Mouse (Mus musculus): ENCODE measurements around the gene Mthfd2. TPM values are rescaled to one million over a fixed set of nuclear protein-coding genes. Genes with fewer than 3 reads are reported as not detected.

Gene Mthfd2
- polyA plus RNA-seq, 1 experiment: 120 TPM

GRCm38 (mm10) chr6:83351490-83352160 lies 25.9 kb upstream of the Mthfd2 start:
- TF ChIP-seq FOSL1 (IDR thresholded peaks at IDR 0.05; ENCODE audit: insufficient read depth, low read length, poor library complexity, severe bottlenecking): no peak
- no peak for TF ChIP-seq CTCF (IDR thresholded peaks at IDR 0.05; ENCODE audit: control insufficient read depth, insufficient read depth, insufficient read length)
- Histone ChIP-seq H3K79me3 (ENCODE audit: low read depth) (peaks cover 2% of the 10 kb centered on the region), H3K4me3 (ENCODE audit: insufficient read depth, poor library complexity, severe bottlenecking) (no peak overlapping the region), H3ac (ENCODE audit: control insufficient read depth, insufficient read length, low read depth) (no peak overlapping the region), H3K36me3 (ENCODE audit: control insufficient read depth, insufficient read depth) (peaks cover 27% of the 10 kb centered on the region), H3K27me3 (ENCODE audit: control insufficient read depth, insufficient read depth, insufficient read length) (no peaks in the 10 kb centered on the region), H3K79me2 (ENCODE audit: control insufficient read depth, insufficient read depth) (peaks cover 20% of the 10 kb centered on the region)

GRCm38 (mm10) chr6:83350851-83351405 lies 25.2 kb upstream of the Mthfd2 start:
- H3K4me3 ChIP-seq (ENCODE audit: insufficient read depth, poor library complexity, severe bottlenecking): no peak overlapping the region
- H3ac ChIP-seq (ENCODE audit: control insufficient read depth, insufficient read length, low read depth): no peak overlapping the region
- no peaks in the 10 kb centered on the region for H3K27me3 ChIP-seq (ENCODE audit: control insufficient read depth, insufficient read depth, insufficient read length)
- TF ChIP-seq MAX (IDR thresholded peaks at IDR 0.05) (no peak), USF1 (IDR thresholded peaks at IDR 0.05; ENCODE audit: low read depth) (no peak), MYOD1 (IDR thresholded peaks at IDR 0.05; ENCODE audit: control insufficient read depth, insufficient read length, low read depth) (no peak), CTCF (IDR thresholded peaks at IDR 0.05; ENCODE audit: control insufficient read depth, insufficient read depth, insufficient read length) (no peak), MYOG (IDR thresholded peaks at IDR 0.05; ENCODE audit: control insufficient read depth, extremely low read depth, insufficient read length) (no peak), FOSL1 (IDR thresholded peaks at IDR 0.05; ENCODE audit: insufficient read depth, low read length, poor library complexity, severe bottlenecking) (no peak), CEBPB (IDR thresholded peaks at IDR 0.05; ENCODE audit: low read depth) (no peak)
- H3K36me3 ChIP-seq (ENCODE audit: control insufficient read depth, insufficient read depth): peaks cover 27% of the 10 kb centered on the region
- peaks cover 20% of the 10 kb centered on the region for H3K79me2 ChIP-seq (ENCODE audit: control insufficient read depth, insufficient read depth)
- peaks cover 2% of the 10 kb centered on the region for H3K79me3 ChIP-seq (ENCODE audit: low read depth)

- Histone ChIP-seq H3K79me2 (ENCODE audit: control insufficient read depth, insufficient read depth) (peaks cover 20% of the 10 kb centered on the region), H3K79me3 (ENCODE audit: low read depth) (peaks cover 2% of the 10 kb centered on the region), H3K27me3 (ENCODE audit: control insufficient read depth, insufficient read depth, insufficient read length) (no peaks in the 10 kb centered on the region), H3K36me3 (ENCODE audit: control insufficient read depth, insufficient read depth) (peaks cover 20% of the 10 kb centered on the region), H3K4me3 (ENCODE audit: insufficient read depth, poor library complexity, severe bottlenecking) (peak overlapping the region; percentile 72), H3ac (ENCODE audit: control insufficient read depth, insufficient read length, low read depth) (peak overlapping the region; percentile 93)
- TF ChIP-seq USF1 (IDR thresholded peaks at IDR 0.05; ENCODE audit: low read depth): no peak
- TF ChIP-seq MAX (IDR thresholded peaks at IDR 0.05): no peak
- TF ChIP-seq CTCF (IDR thresholded peaks at IDR 0.05; ENCODE audit: control insufficient read depth, insufficient read depth, insufficient read length): no peak
- TF ChIP-seq FOSL1 (IDR thresholded peaks at IDR 0.05; ENCODE audit: insufficient read depth, low read length, poor library complexity, severe bottlenecking): no peak
- TF ChIP-seq MYOD1 (IDR thresholded peaks at IDR 0.05; ENCODE audit: control insufficient read depth, insufficient read length, low read depth): no peak
- no peak for TF ChIP-seq MYOG (IDR thresholded peaks at IDR 0.05; ENCODE audit: control insufficient read depth, extremely low read depth, insufficient read length)
- TF ChIP-seq CEBPB (IDR thresholded peaks at IDR 0.05; ENCODE audit: low read depth): no peak
Measured at GRCm38 (mm10) chr6:83350172-83350571, 24.5 kb upstream of the Mthfd2 start.

- peaks cover 17% of the 10 kb centered on the region for H3K36me3 ChIP-seq (ENCODE audit: control insufficient read depth, insufficient read depth)
- H3ac ChIP-seq (ENCODE audit: control insufficient read depth, insufficient read length, low read depth): peak overlapping the region; percentile 93
- no peaks in the 10 kb centered on the region for H3K27me3 ChIP-seq (ENCODE audit: control insufficient read depth, insufficient read depth, insufficient read length)
- peaks cover 20% of the 10 kb centered on the region for H3K79me2 ChIP-seq (ENCODE audit: control insufficient read depth, insufficient read depth)
- TF ChIP-seq CEBPB (IDR thresholded peaks at IDR 0.05; ENCODE audit: low read depth) (no peak), MYOD1 (IDR thresholded peaks at IDR 0.05; ENCODE audit: control insufficient read depth, insufficient read length, low read depth) (no peak), CTCF (IDR thresholded peaks at IDR 0.05; ENCODE audit: control insufficient read depth, insufficient read depth, insufficient read length) (peak; percentile 100), FOSL1 (IDR thresholded peaks at IDR 0.05; ENCODE audit: insufficient read depth, low read length, poor library complexity, severe bottlenecking) (no peak), USF1 (IDR thresholded peaks at IDR 0.05; ENCODE audit: low read depth) (no peak), MYOG (IDR thresholded peaks at IDR 0.05; ENCODE audit: control insufficient read depth, extremely low read depth, insufficient read length) (no peak), MAX (IDR thresholded peaks at IDR 0.05) (peak; percentile 77)
- H3K4me3 ChIP-seq (ENCODE audit: insufficient read depth, poor library complexity, severe bottlenecking): peak overlapping the region; percentile 72
- peaks cover 2% of the 10 kb centered on the region for H3K79me3 ChIP-seq (ENCODE audit: low read depth)
Measured at GRCm38 (mm10) chr6:83349274-83349958, 23.7 kb upstream of the Mthfd2 start.

GRCm38 (mm10) chr6:83348873-83349272 lies 23.2 kb upstream of the Mthfd2 start, which contains the start of gene Bola3:
Gene Bola3 (plus strand): TSS chr6:83349147.
- peaks cover 15% of the 10 kb centered on the region for H3K36me3 ChIP-seq (ENCODE audit: control insufficient read depth, insufficient read depth)
- H3K4me3 ChIP-seq (ENCODE audit: insufficient read depth, poor library complexity, severe bottlenecking): peak within 1 kb of the TSS; percentile 72
- H3K27me3 ChIP-seq (ENCODE audit: control insufficient read depth, insufficient read depth, insufficient read length): no peaks in the 10 kb centered on the region
- peaks cover 20% of the 10 kb centered on the region for H3K79me2 ChIP-seq (ENCODE audit: control insufficient read depth, insufficient read depth)
- H3K79me3 ChIP-seq (ENCODE audit: low read depth): peaks cover 2% of the 10 kb centered on the region
- H3ac ChIP-seq (ENCODE audit: control insufficient read depth, insufficient read length, low read depth): peak within 1 kb of the TSS; percentile 93
- TF ChIP-seq CTCF (IDR thresholded peaks at IDR 0.05; ENCODE audit: control insufficient read depth, insufficient read depth, insufficient read length) (no peak), USF1 (IDR thresholded peaks at IDR 0.05; ENCODE audit: low read depth) (no peak), CEBPB (IDR thresholded peaks at IDR 0.05; ENCODE audit: low read depth) (no peak), FOSL1 (IDR thresholded peaks at IDR 0.05; ENCODE audit: insufficient read depth, low read length, poor library complexity, severe bottlenecking) (no peak), MYOD1 (IDR thresholded peaks at IDR 0.05; ENCODE audit: control insufficient read depth, insufficient read length, low read depth) (no peak)

All from C2C12 (cell line).